Mouse (Mus musculus): ENCODE measurements around the gene Pde8b.

DNA sequence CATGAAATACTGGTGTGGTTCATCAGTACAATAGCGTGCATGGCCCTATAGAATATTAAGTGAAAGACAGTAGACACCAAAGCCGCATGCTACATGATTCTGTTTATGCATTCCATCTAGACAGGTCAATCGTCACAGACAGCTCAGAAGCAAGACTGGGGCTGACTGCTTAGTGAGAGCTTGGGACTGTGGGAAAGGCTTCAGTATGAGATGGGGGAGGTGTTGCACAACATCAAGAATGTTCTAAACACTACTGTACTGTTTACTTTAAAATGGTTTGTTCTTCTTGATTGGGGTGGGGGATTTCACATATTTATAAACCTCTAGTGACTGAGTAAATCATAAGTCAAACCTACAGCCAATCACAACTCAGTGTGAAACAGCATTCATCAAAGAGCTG, 153.5 kb downstream of the Pde8b start:
- TF ChIP-seq CEBPB (IDR thresholded peaks at IDR 0.05; ENCODE audit: low read depth) (no peak), CTCF (IDR thresholded peaks at IDR 0.05; ENCODE audit: control insufficient read depth, insufficient read depth, insufficient read length) (no peak), MYOG (IDR thresholded peaks at IDR 0.05; ENCODE audit: control insufficient read depth, extremely low read depth, insufficient read length) (no peak), USF1 (IDR thresholded peaks at IDR 0.05; ENCODE audit: low read depth) (no peak), MYOD1 (IDR thresholded peaks at IDR 0.05; ENCODE audit: control insufficient read depth, insufficient read length, low read depth) (no peak), MAX (IDR thresholded peaks at IDR 0.05) (no peak)

Measured in C2C12 (cell line).